Mouse (Mus musculus) ZHBTc4 (cell line): Measurements from ENCODE around the gene Tbx3.

Source experiments
- DNase-seq: peaks from one replicate; pipeline ENCODE4 v3.0.0-alpha.2; 2011; ENCODE audit warnings: low read depth, low spot score

Gene Tbx3

GRCm38 (mm10) chr5:119704900-119705299 lies 34.4 kb downstream of the Tbx3 start:
- peak; percentile 58 for DNase-seq

- peak; percentile 74 for DNase-seq
Measured at GRCm38 (mm10) chr5:119706467-119706866, 36.0 kb downstream of the Tbx3 start.

DNA sequence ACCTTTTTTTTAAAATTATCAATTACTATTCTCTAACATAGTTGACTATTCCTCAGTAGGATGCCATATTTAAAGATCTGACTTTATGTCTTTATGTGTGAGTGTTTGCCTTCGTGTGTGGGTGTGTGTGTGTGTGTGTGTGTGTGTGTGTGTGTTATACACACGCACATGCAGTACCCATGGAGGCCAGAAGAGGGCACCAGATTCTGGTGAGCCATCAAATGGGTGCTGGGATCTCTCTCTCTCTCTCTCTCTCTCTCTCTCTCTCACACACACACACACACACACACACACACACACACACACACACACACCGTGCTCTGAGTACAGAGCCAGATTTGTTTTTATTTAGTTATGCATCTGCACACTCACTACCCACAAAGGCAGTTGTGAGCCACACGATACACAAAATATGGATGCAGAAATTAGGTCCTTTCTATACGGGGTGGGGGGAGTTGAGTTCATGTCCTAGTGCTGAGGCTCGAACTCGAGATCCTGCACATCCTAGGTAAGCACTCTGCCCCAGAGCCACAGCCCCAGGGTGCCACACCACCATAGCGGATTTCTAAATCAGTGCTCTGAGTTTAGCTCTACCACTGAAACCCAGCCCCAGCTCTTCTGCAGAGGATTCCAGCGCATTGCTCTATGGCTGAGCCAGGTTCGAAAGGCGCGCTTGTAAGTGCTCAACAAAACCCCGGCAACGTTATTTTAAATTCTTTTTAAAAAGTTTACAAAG lies 38.5 kb downstream of the Tbx3 start:
- DNase-seq = peak; percentile 84

GRCm38 (mm10) chr5:119709826-119710559 lies 39.5 kb downstream of the Tbx3 start:
- peak; percentile 95 for DNase-seq

DNA sequence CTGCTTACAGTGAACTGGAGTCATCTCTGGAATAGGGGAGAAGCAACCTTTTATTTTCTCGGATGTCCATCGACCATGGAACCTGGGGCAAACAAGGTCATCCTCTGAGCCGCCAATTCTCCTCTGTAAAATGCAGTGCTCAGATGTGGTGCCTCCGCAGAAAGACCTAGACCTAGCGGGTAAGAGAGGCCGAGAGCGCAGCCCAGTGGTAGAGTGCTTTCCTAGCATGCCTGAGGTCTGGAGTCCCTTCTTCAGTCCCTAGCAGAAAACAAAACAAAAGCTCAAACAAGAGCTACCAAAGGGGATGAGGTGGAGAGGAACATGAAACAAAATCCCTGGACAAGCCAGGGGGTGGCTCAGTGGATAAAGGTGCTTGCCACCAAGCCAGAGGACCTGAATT lies 40.3 kb downstream of the Tbx3 start:
- DNase-seq = peak; percentile 92

DNA sequence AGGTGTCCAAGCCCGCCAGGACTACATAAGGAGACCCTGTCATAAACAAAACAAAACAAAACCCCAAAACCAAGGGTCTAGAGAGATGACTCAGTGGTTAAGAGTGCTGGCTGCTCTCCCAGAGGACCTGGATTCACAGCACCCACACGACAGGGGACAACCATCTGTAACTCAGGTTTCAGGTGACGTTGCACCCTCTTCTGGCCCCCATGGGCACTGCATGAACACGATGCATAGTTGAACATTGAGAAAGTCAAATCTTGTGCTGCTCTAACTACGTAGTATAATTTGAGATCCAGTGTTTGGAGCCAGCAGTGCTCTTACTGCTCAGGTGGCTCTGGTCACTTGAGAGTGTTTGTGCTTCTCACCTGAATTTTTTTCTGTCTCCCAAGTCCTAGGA lies 41.2 kb downstream of the Tbx3 start:
- peak; percentile 73 for DNase-seq

DNA sequence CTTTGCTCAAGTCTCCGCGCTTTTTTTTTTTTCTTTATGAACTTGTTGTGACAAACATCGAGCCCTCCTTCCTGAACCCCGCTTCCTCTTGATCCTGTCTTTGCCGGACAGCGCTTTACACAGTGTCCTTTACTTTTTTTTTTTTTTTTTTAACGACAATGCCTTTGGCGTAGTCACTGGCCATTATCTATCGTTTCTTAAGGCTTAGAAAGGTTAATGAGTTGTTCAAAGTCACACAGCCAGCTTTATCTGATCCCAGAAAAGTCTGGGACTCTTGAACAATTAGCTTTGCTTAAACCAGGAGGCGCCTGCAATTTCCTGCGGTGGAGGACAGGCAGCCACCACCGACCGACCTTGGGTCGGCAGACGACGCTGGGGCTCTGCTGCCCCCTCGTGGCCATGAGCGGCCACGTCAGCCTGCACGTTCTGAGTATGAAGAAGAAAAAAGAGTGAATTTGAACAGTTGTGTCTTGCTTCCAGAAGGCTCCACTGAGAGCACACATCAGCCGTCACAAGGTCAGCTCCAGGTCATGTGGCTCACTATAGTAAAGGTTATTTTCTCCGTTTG lies 42.3 kb downstream of the Tbx3 start:
- DNase-seq = peak; percentile 96

GRCm38 (mm10) chr5:119720471-119721265 lies 50.2 kb downstream of the Tbx3 start:
- peak; percentile 93 for DNase-seq

GRCm38 (mm10) chr5:119732978-119733377 lies 62.5 kb downstream of the Tbx3 start:
- DNase-seq = no peak
